Mouse (Mus musculus) layer of hippocampus, adult 11-12 months (tissue): ENCODE data around the gene Mob3a.

Experiments used
- DNase-seq: peaks from one replicate; pipeline ENCODE4 v3.0.0; 2022; ENCODE audit warnings: low spot score

The Mob3a gene

DNA sequence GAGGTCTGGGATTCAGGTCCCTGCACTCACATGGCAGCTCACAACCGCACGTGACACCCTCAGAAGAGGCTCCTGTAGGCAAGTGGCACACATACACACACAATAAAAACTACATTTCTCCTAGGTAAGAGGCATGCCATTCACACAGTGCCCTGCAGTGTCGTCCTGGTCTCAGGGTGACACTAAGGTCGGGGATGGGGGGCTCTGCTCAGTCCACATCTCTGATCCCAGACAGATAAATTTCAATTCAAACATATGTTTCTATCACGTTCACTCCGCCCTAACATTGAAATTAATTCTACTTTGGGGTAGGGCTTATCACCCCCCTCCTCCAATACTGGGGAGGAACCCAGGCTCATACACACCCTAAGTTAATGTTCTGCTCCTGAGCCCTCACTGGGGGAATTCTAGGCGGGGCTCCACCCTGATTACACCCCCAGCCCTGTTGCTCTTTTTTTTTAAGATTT is 1.7 kb downstream of the Mob3a start:
- DNase-seq: no peak

DNA sequence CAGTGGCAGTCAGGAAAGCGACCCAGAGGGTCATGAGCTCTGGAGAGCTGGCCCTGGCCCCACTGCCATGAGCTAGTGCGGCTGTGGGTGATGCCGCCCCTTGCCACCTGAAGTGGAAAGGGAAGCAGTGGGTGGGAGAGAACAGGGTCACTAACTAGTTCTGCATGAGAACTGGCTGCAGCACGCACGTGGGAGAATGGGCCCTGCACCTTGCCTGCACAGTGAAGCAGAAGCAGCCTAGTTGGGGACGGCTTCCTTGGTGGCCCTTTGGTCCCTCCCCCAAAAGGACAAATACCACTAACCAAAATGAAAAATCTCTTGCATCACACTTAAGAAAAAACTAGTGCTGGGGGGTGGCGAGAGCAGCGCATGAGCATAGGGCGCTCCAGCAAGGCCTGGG is 3.2 kb downstream of the Mob3a start:
- no peak for DNase-seq

DNA sequence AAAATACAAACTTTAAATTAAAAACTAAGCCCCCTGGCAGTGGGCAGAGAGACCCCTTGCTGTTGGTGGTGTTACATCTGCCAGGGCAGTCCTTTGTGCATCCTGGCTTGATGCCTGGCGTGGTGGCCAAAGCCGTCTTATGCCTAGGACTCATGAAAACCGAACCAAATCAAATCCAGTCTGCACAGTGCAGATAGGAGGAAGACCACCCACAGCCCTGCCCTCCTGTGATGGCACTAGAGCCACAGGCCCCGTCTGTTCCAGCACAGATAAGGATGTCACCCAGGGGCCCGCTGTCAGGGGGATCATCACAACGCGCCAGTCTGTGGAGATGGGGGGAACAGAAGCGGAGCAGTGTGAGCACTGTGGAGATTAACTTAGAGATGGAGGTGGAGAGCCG is 4.0 kb downstream of the Mob3a start:
- no peak for DNase-seq

DNA sequence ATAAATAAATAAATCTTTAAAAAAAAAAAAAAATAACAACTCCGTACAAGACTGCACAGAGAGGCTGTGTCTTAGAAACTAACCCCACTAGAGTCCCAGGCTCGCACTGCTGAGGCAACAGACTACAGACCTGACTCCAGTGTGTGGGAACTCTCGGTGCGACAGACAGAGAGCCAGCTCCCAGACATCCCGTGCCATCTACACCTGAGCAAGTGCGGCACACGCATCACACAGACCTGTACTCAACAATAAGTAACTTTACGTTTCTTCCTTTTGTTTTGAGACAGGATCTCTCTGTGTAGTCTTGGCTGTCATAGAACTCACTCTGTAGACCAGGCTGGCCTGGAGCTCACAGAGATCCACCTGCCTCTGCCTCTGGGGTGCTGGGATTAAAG is 4.4 kb downstream of the Mob3a start:
- DNase-seq: no peak

DNA sequence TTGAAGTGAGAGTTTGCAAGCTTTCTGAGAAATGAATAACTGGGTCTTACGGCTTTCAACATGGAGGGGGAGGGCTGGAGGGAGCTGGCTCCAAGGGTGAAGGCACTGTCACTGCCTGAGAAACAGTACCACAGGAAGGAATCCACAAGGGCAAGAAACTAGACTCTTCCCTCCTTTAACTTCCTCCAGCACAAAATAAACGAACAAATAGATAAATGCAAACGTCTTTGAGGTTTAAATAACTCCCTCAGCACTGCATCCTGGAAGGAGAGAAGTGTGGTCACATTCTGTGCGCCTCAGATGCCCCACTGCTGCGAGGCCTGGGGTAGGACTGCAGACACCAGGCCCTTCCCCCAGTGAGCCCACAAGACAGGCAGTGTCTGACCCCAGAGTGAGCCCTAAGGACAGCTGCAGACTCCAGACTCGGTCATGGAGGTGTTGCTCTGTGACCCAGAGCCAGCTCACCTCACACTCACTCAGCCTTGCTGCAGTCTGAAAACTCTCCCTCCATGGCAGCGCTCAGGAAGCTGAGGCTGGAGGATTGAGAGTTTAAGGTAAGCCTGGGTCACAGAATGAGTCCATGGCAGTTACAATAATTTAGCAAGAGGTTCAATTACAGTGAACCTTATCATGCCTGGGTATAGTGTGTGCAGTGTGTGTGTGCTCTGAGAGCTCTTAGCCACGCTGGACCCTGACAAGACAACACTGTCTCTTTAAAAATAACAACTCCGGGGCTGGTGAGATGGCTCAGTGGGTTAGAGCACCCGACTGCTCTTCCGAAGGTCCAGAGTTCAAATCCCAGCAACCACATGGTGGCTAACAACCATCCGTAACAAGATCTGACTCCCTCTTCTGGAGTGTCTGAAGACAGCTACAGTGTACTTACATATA is 5.0 kb downstream of the Mob3a start:
- DNase-seq: no peak

DNA sequence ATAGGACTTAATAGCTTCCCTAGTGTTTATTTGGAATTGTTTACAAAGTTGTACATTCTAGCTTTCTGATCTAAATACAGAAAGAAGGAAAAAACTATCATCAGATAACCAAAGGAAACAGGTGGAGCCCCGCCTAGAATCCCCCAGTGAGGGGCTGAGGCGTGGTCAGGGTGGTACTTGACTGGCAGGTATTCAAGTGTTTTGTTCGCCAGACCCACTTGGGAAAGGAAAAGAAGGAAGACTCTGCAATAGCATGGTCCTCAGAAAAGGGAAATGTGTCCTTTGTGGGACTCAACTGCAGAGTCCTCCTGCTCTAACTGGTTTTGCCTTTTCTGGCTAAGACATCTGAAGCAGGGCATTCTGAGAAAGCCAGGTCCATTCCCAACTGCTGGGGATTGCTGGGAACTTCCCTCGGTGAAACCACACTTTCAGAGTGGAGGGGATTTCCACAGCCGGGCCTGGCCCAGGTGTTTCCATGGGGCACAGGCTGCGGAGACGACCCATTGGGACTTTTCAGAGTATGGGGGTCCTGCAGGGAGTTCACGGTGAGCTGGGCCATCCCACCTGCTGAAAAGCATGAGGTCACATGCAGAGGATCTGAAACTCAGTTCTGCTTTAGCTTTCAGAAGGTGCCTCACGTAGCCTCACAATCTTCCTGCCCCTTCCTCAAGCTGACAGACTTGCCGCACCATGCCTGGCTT is 5.8 kb downstream of the Mob3a start:
- no peak for DNase-seq

DNA sequence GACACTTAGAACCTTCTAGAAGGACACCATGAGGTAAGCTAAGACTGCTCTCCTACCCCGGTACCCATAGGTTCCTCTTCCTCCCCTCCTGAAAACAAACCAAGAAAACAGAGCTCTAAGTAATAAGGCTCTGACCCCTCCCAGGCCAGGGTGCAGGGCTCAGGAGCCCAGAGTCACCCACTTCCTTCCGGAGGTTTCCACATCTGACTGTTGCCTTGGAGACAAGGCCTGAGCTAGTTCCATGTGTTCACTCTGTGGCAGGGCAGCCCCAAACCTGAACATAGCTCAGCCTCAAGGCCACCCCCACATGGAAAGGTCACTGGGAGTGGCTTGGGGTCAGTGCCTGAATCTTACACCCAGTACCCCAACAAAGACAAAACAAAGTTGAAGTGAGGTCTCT is 6.6 kb downstream of the Mob3a start:
- peak; percentile 53 for DNase-seq

DNA sequence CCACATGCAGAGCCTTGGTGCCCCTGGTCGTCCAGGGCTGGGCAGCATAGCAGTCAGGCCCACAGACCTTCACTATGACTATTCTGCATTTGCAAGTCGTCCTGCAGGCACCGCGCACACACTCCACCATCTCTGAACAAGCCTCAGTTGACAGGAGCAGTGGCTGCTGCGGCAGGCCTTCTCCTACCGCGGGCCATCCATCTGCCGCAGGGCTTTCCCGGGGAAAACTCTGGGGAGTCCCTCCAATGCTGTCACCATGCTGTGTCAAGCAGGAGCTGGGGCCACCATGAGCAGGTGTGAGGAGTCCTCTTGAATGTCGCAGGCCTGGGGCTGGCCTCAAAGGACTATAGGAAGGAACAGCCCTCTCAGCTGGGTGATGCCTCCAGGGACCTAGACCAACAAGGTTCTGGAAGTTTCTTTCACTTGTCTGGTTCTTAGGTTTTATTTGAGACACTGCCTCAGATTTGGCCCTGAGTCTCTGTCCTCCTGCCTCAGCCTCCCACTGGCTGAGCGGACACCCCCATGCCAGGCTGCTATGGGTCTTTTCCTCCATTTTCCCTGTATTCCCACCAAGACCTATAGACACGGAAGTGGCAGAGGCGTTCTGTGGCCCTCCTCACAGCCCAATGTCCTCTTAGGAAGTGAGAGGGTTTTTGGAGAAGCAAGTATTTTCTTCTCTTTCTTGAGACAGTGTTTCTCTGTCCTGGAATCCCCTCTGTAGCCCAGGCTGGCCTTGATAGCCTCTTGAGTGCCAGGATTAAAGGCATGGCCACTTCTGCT is 7.4 kb downstream of the Mob3a start:
- no peak for DNase-seq

DNA sequence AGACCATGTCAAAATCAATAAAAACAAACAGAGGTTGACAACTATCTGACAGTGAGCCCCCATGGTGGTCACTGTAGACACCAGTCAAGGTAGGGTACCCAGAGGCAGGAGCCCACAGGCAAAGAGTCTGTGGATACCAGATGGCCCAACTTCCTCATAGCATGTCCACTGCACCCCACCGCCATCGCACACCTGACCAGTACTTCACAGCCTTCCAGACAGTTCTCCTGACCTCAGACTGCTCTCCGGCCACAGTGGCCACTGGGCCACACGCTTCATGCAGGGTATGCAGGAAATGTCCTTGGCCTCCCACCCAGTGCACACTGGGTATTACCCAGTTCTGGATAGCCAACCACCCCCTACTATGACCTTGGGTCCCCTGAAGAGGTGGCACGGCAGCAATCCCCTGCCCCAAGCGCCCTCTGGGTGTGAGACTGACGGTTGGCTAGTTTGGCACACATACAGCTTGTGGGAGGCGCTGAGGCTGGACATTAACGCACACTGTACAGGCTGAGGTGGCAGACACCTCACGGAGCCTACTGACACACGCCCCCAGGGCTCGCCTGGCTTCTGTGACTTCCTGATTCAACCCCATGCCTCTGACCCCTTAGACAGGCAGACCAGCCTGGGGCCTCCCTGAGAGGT is 8.3 kb downstream of the Mob3a start:
- DNase-seq: no peak

DNA sequence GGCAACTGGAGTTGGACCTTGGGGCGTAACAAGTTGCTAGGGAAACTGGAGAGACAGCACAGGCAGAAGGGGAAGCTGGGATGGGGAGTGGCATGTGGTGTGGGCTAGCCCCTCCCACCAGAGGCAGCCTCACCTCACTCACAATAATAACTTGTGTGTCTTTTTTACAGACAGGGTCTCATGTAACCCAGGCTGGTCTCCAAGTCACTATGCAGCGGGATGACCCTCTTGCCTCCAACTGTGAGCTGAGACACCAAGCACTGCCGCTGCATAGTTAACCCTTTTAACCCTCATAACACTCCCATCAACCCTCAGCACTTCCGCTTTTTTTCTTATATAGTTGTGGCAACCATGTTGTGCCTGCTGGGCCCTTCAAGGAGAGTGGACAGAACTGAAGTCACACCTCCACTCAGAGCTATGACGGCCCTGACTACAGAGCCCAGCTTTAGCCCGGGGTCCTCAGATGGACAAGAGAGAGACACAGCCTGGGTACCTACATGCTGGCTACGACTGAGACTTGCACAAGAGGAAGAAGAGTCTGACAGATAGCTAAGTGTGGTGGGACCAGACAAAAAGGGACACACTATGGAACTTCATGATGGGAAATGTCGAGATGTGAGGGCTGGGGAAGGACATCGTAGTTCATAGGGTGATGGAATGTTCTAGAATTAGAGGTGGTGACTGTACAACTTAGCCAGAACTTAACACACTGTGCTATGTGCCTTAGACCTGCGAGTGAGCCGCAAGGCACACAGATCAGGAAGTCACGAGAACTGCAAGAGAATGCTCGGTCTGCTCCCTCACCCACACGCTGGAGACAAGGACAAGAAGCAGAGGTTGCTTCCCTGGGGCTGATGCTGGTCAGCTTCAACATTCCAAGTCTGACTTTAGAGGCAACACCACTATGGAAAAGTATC is 9.3 kb downstream of the Mob3a start:
- DNase-seq: no peak

DNA sequence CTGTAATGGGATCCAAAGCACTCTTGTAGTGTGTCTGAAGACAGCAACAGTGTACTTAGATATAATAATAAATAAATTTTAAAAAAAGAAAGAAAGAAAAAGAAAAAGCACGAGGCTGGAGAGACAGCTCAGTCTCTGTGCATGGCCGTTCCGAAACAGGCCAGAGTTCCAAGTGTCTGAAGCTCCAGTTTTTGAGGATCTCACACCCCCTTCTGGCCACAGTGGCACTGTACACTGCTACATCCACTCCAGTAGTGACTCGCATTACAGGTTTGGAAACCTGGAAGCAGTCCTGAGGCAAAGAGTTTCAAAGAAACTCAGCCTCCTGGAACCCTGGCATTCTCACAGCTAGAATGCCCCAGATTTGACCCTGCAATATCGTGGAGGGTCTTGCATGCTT is 13.9 kb downstream of the Mob3a start:
- DNase-seq: peak; percentile 74

DNA sequence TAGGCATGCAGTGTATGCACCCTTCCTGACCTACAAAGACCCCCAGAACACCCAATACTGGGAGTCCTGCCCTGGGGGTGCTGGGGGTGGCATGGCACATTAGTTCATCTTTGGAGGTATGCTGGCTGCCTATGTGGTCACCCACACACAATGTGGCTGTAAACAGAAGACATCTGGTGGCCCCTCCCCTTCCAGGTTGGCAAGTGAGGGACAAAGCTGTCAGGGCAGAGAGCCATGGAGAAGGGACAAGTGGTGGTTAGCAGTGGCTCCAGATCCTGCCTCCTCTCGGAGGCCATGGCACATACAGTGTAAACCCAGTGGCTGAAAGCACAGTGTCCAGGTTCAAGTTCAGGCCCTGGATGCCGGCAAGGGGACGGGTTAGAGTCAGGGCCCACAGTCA is 15.2 kb downstream of the Mob3a start:
- DNase-seq: no peak

DNA sequence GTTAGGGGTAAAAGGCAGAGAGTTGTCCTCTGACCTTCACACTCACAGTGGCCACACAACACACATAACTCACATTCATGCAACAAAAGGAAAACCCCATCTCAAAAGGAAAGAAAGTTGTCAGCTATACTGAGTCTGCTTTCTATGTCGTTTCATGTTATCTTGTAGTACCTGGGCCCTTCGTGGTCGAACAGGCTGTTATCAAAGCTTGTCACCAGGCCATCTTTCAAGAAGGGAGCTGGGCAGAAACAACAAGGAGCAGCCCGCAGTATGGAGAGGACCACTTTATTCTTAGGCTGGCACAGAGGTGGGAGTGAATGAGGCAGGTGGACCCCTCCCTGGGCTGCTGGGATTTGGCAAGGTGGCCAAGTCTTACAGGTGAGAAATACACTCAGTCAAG is 16.8 kb downstream of the Mob3a start:
- DNase-seq: no peak

DNA sequence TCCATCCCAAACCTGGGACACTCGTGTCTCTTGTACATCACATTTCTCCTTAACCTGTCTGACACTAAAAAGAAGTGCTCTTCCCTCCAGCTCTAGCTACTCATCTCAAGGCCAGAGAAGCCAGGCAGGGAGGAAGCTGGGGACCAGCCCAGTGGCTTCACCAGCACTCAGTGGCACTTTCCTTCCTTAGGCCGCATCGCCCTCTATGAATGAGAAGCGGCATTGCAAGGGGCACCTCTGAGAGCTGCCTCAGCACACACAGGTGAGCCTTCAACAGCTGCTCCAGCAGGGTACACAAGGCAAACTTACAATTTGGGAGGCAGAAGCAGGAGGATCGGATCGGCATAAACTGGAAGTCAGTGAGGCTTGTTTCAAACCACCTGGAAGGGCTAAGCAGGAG is 17.6 kb downstream of the Mob3a start:
- peak; percentile 62 for DNase-seq

DNA sequence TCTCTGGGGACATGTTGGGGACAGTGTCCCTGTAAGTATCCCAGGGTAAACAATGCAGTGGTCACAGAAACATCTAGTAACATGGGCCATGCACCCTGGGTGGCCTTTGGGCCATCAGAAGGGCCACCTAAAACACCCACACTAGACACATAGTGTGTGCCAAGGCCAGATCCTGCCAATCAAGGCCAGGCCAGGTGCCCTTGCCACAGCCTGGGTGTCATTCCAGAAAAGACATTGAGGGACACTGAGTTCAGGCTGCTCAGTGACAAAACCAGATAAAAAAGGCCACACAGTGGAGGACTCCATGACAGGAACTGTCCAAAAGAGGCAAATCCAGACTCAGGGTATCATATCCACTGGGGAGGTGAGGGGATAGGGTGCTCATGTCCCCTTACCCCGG is 18.1 kb downstream of the Mob3a start:
- DNase-seq: no peak

DNA sequence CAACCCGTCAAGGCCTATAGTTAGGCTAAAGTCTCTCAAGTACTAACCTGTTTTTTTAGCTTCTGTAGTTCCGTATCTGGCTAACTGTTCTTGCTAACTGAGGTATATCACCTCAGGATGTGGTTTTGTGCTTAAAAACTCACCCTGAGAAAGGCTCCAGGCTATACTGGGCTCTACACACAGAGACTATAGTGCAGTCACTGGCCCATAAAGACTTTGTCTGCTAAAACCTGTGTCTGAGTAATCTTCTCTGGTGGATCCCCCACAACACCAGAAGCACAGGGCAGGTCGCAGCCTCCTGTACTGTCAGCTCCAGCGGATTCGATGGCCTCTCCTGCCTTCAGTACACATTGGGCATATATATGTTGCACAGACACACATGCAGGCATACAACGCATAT is 19.8 kb downstream of the Mob3a start:
- DNase-seq: no peak

DNA sequence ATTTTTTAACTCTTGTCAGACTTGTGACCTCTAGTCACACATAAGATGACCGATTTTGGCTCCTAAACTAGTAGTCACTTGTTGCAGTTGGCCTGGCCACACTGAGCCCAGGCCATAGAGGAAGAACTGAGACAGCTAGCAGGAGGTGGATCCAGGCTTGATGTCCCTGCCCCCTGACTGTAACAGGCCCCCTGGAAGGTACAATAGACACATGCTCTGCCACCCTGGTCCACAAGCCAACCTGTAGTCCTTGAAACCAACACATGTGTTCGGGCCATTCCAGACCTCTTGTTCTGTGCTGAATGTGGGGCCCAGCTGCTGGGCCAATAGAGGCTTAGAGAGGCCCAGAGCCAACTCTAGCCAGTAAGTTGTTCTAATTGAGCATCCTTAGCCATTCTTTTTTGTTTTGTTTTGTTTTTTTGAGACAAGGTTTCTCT is 21.5 kb downstream of the Mob3a start:
- no peak for DNase-seq

DNA sequence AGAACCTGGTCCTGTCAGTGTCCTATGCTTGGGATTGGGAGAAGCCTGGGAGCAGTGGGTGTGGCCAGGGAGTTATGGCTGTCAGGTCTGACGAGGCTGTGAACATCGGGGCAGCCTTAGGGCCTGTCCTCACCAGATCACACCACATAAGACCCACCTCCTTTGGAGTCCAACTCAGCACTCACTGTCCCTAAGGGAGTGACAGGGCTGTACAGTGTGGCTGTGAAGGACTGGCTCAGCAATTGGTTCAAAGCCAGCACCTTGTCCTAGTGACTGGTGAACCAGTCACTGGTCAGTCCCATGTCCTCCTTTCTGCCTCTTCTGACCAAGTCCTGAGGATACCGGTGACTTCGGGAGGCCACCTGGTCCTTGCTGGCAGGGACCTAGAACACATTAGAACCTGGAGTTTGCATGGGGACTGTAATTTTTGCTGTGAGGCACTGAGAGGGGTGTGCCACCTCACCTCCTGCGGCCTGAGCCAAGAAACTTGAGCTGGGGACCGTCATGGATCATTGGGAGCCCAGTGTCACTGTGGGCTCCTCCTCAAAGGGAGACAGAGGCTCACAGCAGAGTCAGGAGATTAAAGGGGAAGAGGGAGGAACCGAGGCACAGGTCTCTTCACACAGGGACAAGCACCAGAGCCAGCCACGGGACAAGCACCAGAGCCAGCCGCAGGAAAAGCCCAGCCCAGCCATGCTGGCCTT is 22.1 kb downstream of the Mob3a start:
- no peak for DNase-seq

DNA sequence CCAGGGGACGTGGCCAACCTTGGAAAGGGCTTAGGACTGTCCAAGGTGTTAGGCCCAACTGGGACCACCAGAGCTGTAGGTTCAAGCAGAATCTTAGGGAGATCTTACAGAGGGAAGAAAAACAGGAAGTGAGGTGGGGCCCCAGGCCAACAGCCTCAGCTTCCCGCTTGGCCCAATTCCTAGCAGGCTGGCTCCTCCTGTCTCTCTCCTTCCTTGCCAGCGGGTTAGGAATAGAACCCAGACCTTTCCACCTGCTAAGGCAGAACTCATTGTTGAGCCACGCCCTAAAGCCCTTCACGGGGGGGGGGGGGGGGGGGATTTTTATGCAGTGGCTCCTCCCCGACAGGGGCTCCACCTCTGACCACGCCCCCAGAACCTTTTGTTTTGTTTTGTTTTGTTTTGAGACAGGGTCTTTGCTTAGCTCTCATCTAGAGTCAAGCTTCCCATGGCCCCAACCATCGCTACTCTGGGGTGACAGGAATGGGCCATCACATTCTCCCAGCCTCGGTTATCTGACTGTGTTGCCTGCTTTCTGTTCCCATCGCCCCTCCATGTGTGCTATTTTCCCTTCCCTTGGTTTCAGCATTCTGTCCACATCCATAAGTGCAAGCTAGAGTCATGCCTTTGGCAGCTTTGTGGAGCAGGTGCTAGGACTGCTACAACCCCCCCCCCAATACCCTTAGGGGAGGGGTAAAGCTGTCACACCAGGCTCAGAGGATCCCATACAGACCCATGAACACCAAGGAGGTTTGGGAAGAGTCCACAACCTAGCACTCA is 23.0 kb downstream of the Mob3a start:
- DNase-seq: no peak
